Mouse (Mus musculus): ENCODE results near the gene Dazap2. TPM values are rescaled to one million over a fixed set of nuclear protein-coding genes. Genes with fewer than 3 reads are reported as not detected.

The Dazap2 gene
- polyA plus RNA-seq (2015; fragmentation: Nextera tagmentation; extraction: Ambion mirVana), result 162 and 166 TPM in 2 replicates

DNA sequence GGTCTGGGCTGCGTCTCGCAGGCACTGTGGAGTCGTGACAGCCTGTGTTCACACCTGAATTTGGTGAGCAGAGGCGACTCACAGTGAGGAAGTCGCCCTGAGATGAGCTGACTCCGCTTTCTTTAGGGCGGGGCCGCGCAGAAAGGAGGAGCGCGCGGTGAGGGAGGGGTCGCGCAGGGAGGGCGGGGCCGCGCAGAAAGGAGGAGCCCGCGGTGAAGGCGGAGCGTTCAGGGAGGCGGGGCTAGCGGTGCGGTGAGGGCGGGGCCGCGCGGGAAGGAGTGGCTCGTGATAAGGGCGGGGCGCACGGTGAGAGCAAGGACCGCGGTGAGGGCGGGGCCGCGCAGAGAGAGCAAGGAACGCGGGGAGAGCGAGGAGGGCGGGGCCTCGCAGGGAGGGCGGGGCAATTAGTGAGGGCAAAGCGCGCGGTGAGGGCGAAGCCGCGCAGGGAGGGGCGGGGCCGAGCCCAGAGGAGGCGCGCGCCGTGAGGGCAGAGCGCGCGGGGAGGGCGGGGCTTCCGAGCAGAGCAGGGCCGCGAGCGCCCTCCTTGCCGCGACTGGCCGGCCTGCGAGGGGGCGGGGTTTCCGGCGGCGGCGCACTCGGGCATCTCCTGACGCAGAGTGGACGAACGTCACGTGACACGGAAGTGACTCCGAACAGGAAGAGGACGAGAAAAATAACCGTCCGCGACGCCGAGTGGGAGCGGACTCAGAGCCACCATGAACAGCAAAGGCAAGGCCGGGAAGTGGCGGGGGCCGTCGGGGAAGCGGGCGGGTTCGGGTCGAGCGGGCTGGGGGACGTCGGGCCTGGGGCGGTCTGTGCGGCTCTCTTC, at the start of gene Dazap2:
Gene Dazap2, plus strand, starts transcription at position 354 of the 829 bp plus-strand sequence.
- Histone ChIP-seq H3K4me3 (replicated peaks) (peak within 1 kb of the TSS; percentile 86), H3K27me3 (0 out of 2 replicates have a peak, but pooled peaks cover 4% of the 10 kb centered on the region), H3K4me1 (replicated peaks) (peaks cover 25% of the 10 kb centered on the region), H3K36me3 (peaks cover 28% of the 10 kb centered on the region), H3K4me2 (replicated peaks) (peak within 1 kb of the TSS; percentile 87), H3K27ac (peak within 1 kb of the TSS; percentile 96), H3K9me3 (no peaks in the 10 kb centered on the region), H3K9ac (replicated peaks) (peak within 1 kb of the TSS; percentile 88)
- WGBS, result under 1% methylated on average over 85 of the region's 99 CpGs
- peak; percentile 78 for ATAC-seq

DNA sequence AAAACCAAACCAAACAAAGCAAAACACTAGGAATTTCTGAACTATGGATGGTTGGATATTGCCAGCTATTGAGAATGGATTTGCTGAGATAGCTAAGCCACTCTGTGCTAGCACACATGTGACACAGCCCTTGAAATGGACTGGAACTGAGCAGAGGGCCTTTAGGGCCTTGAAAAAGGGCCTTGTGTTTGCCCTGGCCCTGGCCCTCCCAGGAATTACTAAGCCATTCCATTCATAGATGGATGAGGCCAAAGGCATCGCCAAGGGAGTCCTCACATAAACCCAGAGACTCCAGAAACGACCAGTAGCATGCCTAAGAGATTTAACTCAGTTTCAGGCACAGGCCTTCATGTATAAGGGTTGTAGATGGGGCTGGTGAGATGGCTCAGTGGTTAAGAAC, 48.6 kb upstream of the Dazap2 start:
- H3K36me3 ChIP-seq, result no peaks in the 10 kb centered on the region
- H3K9ac ChIP-seq (replicated peaks), result no peak overlapping the region
- H3K9me3 ChIP-seq, result no peaks in the 10 kb centered on the region
- no peak overlapping the region for H3K4me2 ChIP-seq (replicated peaks)
- no peak overlapping the region for H3K4me3 ChIP-seq (replicated peaks)
- ATAC-seq, result no peak
- H3K27ac ChIP-seq, result no peak overlapping the region
- WGBS, result 61% methylated on average over 2 of the region's 2 CpGs
- H3K27me3 ChIP-seq, result no peaks in the 10 kb centered on the region
- no peaks in the 10 kb centered on the region for H3K4me1 ChIP-seq (replicated peaks)

DNA sequence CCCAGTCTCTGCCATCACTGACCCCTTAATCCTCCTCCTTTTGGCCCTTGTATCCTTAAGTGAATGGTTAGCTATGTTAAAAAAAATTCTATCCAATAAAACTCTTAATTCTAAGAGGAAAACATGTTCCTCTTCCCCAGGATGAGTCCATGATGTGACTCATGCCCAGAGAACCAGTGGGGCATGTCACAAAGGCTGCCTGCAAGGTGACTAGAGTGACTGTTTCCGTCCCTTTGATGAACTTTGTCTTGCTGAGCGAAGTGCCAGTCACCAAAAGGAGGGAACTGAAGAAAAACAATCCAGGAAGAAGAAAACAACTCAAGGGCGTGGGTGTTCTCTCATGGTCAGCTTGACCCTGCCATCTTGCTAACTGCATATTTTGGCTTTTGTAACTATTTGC, 45.9 kb upstream of the Dazap2 start:
- H3K9me3 ChIP-seq, result no peaks in the 10 kb centered on the region
- peaks cover 11% of the 10 kb centered on the region for H3K4me1 ChIP-seq (replicated peaks)
- no peak overlapping the region for H3K27ac ChIP-seq
- H3K4me3 ChIP-seq (replicated peaks), result no peak overlapping the region
- H3K9ac ChIP-seq (replicated peaks), result no peak overlapping the region
- H3K36me3 ChIP-seq, result no peaks in the 10 kb centered on the region
- H3K4me2 ChIP-seq (replicated peaks), result no peak overlapping the region
- ATAC-seq, result no peak
- no peaks in the 10 kb centered on the region for H3K27me3 ChIP-seq
- 73% methylated on average over 3 of the region's 3 CpGs for WGBS

- WGBS, result 58% methylated on average over 6 of the region's 6 CpGs
- H3K9ac ChIP-seq (replicated peaks), result no peak overlapping the region
These were observed 41.2 kb upstream of the Dazap2 start for GRCm38 (mm10) chr15:100573946-100574345.

DNA sequence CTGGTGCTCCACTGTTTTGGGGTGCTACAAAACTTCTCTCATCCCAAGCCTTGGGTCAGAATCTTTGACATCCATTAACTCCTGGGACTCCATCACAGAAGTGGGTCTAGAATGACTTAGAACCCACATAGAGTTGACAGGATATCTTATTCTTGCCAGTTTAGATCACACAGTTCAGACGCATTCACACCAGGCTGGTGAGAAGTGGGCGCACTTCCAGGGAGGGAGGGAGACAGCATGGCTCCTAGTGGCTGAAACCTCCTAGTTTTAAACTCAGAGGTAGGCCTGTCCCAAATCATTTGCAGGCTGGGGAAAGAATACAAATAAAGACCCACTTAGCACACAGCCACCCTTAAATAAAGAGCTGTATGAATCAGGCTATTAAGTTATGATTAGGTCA, 40.8 kb upstream of the Dazap2 start:
- H3K4me1 ChIP-seq (replicated peaks), result peaks cover 12% of the 10 kb centered on the region
- H3K4me3 ChIP-seq (replicated peaks), result no peak overlapping the region
- no peak overlapping the region for H3K9ac ChIP-seq (replicated peaks)
- peak overlapping the region; percentile 40; the same call in 1 of the 2 replicates for H3K27ac ChIP-seq
- whole genome bisulfite sequencing, result 79% methylated on average over 2 of the region's 2 CpGs
- no peak for ATAC-seq
- H3K27me3 ChIP-seq, result no peaks in the 10 kb centered on the region
- no peaks in the 10 kb centered on the region for H3K9me3 ChIP-seq
- no peak overlapping the region for H3K4me2 ChIP-seq (replicated peaks)
- peaks cover 42% of the 10 kb centered on the region for H3K36me3 ChIP-seq

More at GRCm38 (mm10) chr15:100573946-100574345, 41.2 kb upstream of the Dazap2 start:
- Histone ChIP-seq H3K36me3 (peaks cover 38% of the 10 kb centered on the region), H3K27ac (peak overlapping the region; percentile 40), H3K27me3 (no peaks in the 10 kb centered on the region), H3K4me1 (replicated peaks) (peaks cover 12% of the 10 kb centered on the region), H3K4me3 (replicated peaks) (no peak overlapping the region), H3K4me2 (replicated peaks) (no peak overlapping the region), H3K9me3 (no peaks in the 10 kb centered on the region)
- ATAC-seq, result no peak

DNA sequence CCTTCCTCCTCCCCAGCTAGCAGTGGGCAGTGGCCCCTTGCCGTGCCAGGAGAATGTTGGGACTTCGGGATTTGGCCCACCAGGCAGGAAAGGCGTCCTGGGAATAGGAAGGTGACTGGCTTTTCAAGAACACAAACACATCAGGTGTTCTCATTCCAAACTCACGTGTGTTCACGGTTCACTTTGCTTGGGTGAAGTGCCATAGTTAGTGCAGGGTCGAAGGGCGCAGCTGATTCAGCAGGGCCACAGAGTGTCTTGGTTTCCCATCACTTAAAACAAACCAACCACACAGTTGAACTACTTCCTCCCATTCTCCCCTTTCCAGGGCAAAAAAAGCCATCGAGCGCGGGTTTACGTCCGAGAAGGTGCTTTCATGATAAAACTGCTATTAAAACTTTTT, 39.8 kb upstream of the Dazap2 start:
- Histone ChIP-seq H3K4me3 (replicated peaks) (no peak overlapping the region), H3K4me2 (replicated peaks) (no peak overlapping the region), H3K4me1 (replicated peaks) (peaks cover 12% of the 10 kb centered on the region), H3K27ac (no peak overlapping the region), H3K36me3 (peaks cover 51% of the 10 kb centered on the region), H3K9me3 (no peaks in the 10 kb centered on the region), H3K9ac (replicated peaks) (no peak overlapping the region), H3K27me3 (no peaks in the 10 kb centered on the region)
- no peak for ATAC-seq
- 89% methylated on average over 12 of the region's 12 CpGs for WGBS

- H3K36me3 ChIP-seq, result peaks cover 60% of the 10 kb centered on the region
- H3K4me3 ChIP-seq (replicated peaks), result no peak overlapping the region
- no peaks in the 10 kb centered on the region for H3K27me3 ChIP-seq
- no peak overlapping the region for H3K9ac ChIP-seq (replicated peaks)
- H3K27ac ChIP-seq, result no peak overlapping the region
- 88% methylated on average over 6 of the region's 6 CpGs for WGBS
- no peak overlapping the region for H3K4me2 ChIP-seq (replicated peaks)
- peaks cover 12% of the 10 kb centered on the region for H3K4me1 ChIP-seq (replicated peaks)
- ATAC-seq, result no peak
- H3K9me3 ChIP-seq, result no peaks in the 10 kb centered on the region
These were observed 38.8 kb upstream of the Dazap2 start for GRCm38 (mm10) chr15:100576392-100576791.

GRCm38 (mm10) chr15:100576810-100577209, 38.3 kb upstream of the Dazap2 start:
- no peak overlapping the region for H3K4me3 ChIP-seq (replicated peaks)
- H3K27me3 ChIP-seq, result no peaks in the 10 kb centered on the region
- H3K9ac ChIP-seq (replicated peaks), result no peak overlapping the region
- ATAC-seq, result no peak
- peaks cover 12% of the 10 kb centered on the region for H3K4me1 ChIP-seq (replicated peaks)
- no peak overlapping the region for H3K27ac ChIP-seq
- no peak overlapping the region for H3K4me2 ChIP-seq (replicated peaks)
- peaks cover 60% of the 10 kb centered on the region for H3K36me3 ChIP-seq
- H3K9me3 ChIP-seq, result no peaks in the 10 kb centered on the region
- 93% methylated on average over 6 of the region's 6 CpGs for WGBS

DNA sequence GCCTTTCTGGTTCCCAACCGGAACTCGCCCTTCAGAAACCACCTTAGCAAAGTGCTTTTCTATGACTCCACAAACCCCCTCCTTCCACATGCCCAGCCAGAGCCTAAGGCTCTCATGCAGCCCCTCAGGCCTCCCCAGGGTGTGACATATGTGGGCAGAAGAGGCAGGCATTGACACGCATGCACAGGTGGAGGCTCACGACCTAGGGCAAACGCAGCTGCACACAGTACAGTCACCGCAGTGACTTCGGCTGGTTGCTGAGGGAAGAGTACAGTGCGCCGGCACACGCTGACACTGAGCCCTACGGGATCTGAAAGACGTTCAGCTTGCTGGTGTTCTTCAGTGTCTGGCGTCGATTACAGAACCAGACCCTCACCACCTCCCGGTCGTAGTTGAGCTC, 37.2 kb upstream of the Dazap2 start:
- Histone ChIP-seq H3K9ac (replicated peaks) (no peak overlapping the region), H3K4me2 (replicated peaks) (no peak overlapping the region), H3K9me3 (no peaks in the 10 kb centered on the region), H3K4me1 (replicated peaks) (peaks cover 12% of the 10 kb centered on the region), H3K36me3 (peaks cover 72% of the 10 kb centered on the region), H3K4me3 (replicated peaks) (no peak overlapping the region), H3K27ac (no peak overlapping the region), H3K27me3 (no peaks in the 10 kb centered on the region)
- 90% methylated on average over 16 of the region's 16 CpGs for WGBS
- ATAC-seq, result no peak

GRCm38 (mm10) chr15:100580108-100580507, 35.0 kb upstream of the Dazap2 start:
- Histone ChIP-seq H3K4me3 (replicated peaks) (no peak overlapping the region), H3K27ac (no peak overlapping the region), H3K4me1 (replicated peaks) (no peaks in the 10 kb centered on the region), H3K9ac (replicated peaks) (no peak overlapping the region), H3K9me3 (no peaks in the 10 kb centered on the region), H3K4me2 (replicated peaks) (no peak overlapping the region), H3K27me3 (no peaks in the 10 kb centered on the region), H3K36me3 (peaks cover 85% of the 10 kb centered on the region)
- 91% methylated on average over 10 of the region's 10 CpGs for WGBS
- ATAC-seq, result no peak

DNA sequence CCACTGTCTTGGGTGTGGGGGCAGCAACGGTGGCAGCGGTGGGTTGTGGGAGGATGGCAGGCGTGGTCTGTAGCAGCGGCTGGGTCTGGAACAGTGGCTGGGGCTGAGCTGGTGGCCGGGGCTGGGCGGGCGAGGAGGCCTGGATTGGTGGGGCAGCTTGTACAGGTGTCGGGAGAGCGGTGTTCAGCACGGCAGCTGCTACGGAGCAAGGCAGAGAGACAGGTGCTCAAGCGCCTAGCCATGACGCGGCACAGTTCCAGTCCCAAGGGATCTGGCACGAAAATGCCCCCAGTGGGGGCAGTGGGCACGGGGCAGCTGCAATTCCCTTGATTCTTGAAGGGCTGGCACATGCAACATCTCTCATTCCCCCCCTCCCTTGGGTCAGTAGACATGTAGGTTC, 29.2 kb upstream of the Dazap2 start:
- H3K4me1 ChIP-seq (replicated peaks), result no peaks in the 10 kb centered on the region
- H3K9ac ChIP-seq (replicated peaks), result no peak overlapping the region
- 92% methylated on average over 16 of the region's 16 CpGs for WGBS
- ATAC-seq, result no peak
- H3K27ac ChIP-seq, result no peak overlapping the region
- H3K36me3 ChIP-seq, result peaks cover 84% of the 10 kb centered on the region
- H3K4me3 ChIP-seq (replicated peaks), result no peak overlapping the region
- H3K9me3 ChIP-seq, result no peaks in the 10 kb centered on the region
- no peak overlapping the region for H3K4me2 ChIP-seq (replicated peaks)
- H3K27me3 ChIP-seq, result no peaks in the 10 kb centered on the region

- no peak for ATAC-seq
These were observed 28.0 kb upstream of the Dazap2 start for GRCm38 (mm10) chr15:100587166-100587565.

More at GRCm38 (mm10) chr15:100587166-100587565, 28.0 kb upstream of the Dazap2 start:
- Histone ChIP-seq H3K4me2 (replicated peaks) (no peak overlapping the region), H3K27me3 (no peaks in the 10 kb centered on the region), H3K4me3 (replicated peaks) (no peak overlapping the region), H3K27ac (no peak overlapping the region), H3K4me1 (replicated peaks) (no peaks in the 10 kb centered on the region), H3K9me3 (no peaks in the 10 kb centered on the region), H3K36me3 (peaks cover 84% of the 10 kb centered on the region), H3K9ac (replicated peaks) (no peak overlapping the region)
- 90% methylated on average over 4 of the region's 4 CpGs for WGBS

Data from midbrain, embryonic 13.5 days (tissue).